Mouse (Mus musculus) heart, adult 2 months (tissue): ENCODE data around the gene Tmem167b. TPM values are rescaled to one million over a fixed set of nuclear protein-coding genes. Genes with fewer than 3 reads are reported as not detected.
A peak's percentile ranks its signal among the peaks of the same experiment; 100 is the strongest.

Experiments
- DNase-seq, 2 experiments: peaks; one replicate each; pipeline ENCODE4 v3.0.0; 2021
- H3K27ac ChIP-seq: fragments of 200-600 bp; 2 replicates; pipeline ENCODE4 v1.8.1; 2022
- H3K27me3 ChIP-seq: fragments of 200-500 bp; 2 replicates; pipeline ENCODE4 v1.6.1; 2012; ENCODE audit warnings: mild to moderate bottlenecking, low read length, inconsistent platforms, mixed read lengths; ENCODE audit not compliant: control insufficient read depth, insufficient read depth
- H3K36me3 ChIP-seq: fragments of 200-500 bp; 2 replicates; pipeline ENCODE4 v1.6.1; 2012; ENCODE audit warnings: low read length, inconsistent platforms; ENCODE audit not compliant: control insufficient read depth, insufficient read depth
- H3K4me1 ChIP-seq: fragments of 200-500 bp; 2 replicates; pipeline ENCODE4 v1.6.1; 2011; ENCODE audit warnings: low read length; ENCODE audit not compliant: control insufficient read depth, insufficient read depth
- H3K4me3 ChIP-seq: fragments of 200-600 bp; 2 replicates; pipeline ENCODE4 v1.8.1; 2022
- H3K79me2 ChIP-seq: fragments of 200-500 bp; replicated peaks from 2 replicates; pipeline ENCODE4 v1.6.1; 2012; ENCODE audit warnings: mild to moderate bottlenecking, inconsistent platforms, low read length, moderate library complexity, mixed read lengths; ENCODE audit not compliant: control insufficient read depth, insufficient read depth
- H3K9ac ChIP-seq: fragments of 200-500 bp; 2 replicates; pipeline ENCODE4 v1.6.1; 2012; ENCODE audit warnings: low read depth, mild to moderate bottlenecking, control low read depth, inconsistent platforms, low read length, mixed read lengths
- CTCF ChIP-seq: fragments of 200-600 bp; IDR thresholded peaks from 2 replicates; pipeline ENCODE4 v1.8.1; 2022; ENCODE audit warnings: antibody characterized with exemption, mild to moderate bottlenecking, moderate library complexity
- EP300 ChIP-seq: fragments of 200-500 bp; IDR thresholded peaks from 2 replicates; pipeline ENCODE4 v1.6.1; 2011; ENCODE audit warnings: low read depth, low read length, control low read depth; ENCODE audit not compliant: insufficient read depth
- POLR2A ChIP-seq: fragments of 200-500 bp; IDR thresholded peaks from 2 replicates; pipeline ENCODE4 v1.6.1; 2011; ENCODE audit warnings: mild to moderate bottlenecking, low read depth, low read length, control low read depth; ENCODE audit not compliant: insufficient read depth
- WGBS: fragments of 180-500 bp; shearing (Covaris S2); methylation state at CpG from one replicate; pipeline ENCODE4 v1.1.7; 2018; 5-methylcytosine and 5-hydroxymethylcytosine counted together
- intact Hi-C: fragments of 180-260 bp; cut with DNase I; formaldehyde crosslinking; loops from one replicate; pipeline ENCODE4 v1.15.1; 2025
- polyA plus RNA-seq: library from polyadenylated mRNA; depleted of rRNA; stranded (reverse); fragments of >200 nt; gene quantifications from 2 replicates; pipeline ENCODE4 v1.2.3, GENCODE M21; 2012
- total RNA-seq, 2 experiments: library from RNA; stranded (reverse); gene quantifications; 2 replicates each; pipeline ENCODE4 v1.2.3; 2021

Tmem167b gene
- total and polyA plus RNA-seq, 3 experiments = 6.3 to 28.4 (median 25.5) TPM

- H3K79me2 ChIP-seq = no peaks in the 10 kb centered on the region
- H3K9ac ChIP-seq = no peak overlapping the region
- peak; percentile 26 to 48 for DNase-seq
- H3K4me1 ChIP-seq = peaks cover 5% of the 10 kb centered on the region
- TF ChIP-seq CTCF = no peak
- no peak for TF ChIP-seq POLR2A
- no peak for TF ChIP-seq EP300
- H3K4me3 ChIP-seq = no peak overlapping the region
- H3K27me3 ChIP-seq = peaks cover 2% of the 10 kb centered on the region
- WGBS = 39% methylated on average over 9 of the region's 9 CpGs
- H3K36me3 ChIP-seq = no peaks in the 10 kb centered on the region
- intact Hi-C loops = no loop called here
- H3K27ac ChIP-seq = no peak overlapping the region
Measured at GRCm38 (mm10) chr3:108533114-108533885, 29.0 kb downstream of the Tmem167b start.

GRCm38 (mm10) chr3:108528489-108528888 is 33.8 kb downstream of the Tmem167b start:
- Histone ChIP-seq H3K4me1 (no peaks in the 10 kb centered on the region), H3K4me3 (no peak overlapping the region), H3K27ac (no peak overlapping the region), H3K9ac (no peak overlapping the region), H3K79me2 (no peaks in the 10 kb centered on the region), H3K36me3 (no peaks in the 10 kb centered on the region), H3K27me3 (no peaks in the 10 kb centered on the region)
- intact Hi-C loops = no loop called here
- WGBS = 93% methylated on average over 8 of the region's 8 CpGs
- DNase-seq = no peak
- no peak for TF ChIP-seq EP300
- TF ChIP-seq CTCF = no peak
- TF ChIP-seq POLR2A = no peak

DNA sequence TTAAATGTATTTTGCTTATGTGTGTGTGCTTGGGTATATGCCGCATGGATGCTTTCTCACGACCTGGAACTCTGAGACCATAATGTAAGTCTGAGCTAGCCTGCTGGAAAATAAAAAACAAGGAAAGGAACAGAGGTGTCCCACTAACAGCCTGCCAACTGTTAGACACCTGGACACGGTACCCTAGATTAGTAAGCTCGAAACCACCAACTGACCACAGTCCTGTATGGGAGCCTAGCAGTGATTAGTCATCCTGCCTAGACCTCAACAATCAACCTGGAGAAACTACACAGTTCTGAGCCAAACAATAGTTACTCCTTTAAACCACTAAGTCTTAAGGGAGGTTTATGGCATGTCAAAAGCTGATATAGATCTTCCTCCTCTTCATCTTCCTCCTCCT is 38.9 kb downstream of the Tmem167b start:
- no peak overlapping the region for H3K4me3 ChIP-seq
- no peaks in the 10 kb centered on the region for H3K27me3 ChIP-seq
- 82% methylated on average over 4 of the region's 4 CpGs for WGBS
- DNase-seq = no peak
- intact Hi-C loops = no loop called here
- no peak overlapping the region for H3K9ac ChIP-seq
- no peak overlapping the region for H3K27ac ChIP-seq
- TF ChIP-seq EP300 (no peak), POLR2A (no peak), CTCF (no peak)
- no peaks in the 10 kb centered on the region for H3K79me2 ChIP-seq
- no peaks in the 10 kb centered on the region for H3K4me1 ChIP-seq
- H3K36me3 ChIP-seq = no peaks in the 10 kb centered on the region

DNA sequence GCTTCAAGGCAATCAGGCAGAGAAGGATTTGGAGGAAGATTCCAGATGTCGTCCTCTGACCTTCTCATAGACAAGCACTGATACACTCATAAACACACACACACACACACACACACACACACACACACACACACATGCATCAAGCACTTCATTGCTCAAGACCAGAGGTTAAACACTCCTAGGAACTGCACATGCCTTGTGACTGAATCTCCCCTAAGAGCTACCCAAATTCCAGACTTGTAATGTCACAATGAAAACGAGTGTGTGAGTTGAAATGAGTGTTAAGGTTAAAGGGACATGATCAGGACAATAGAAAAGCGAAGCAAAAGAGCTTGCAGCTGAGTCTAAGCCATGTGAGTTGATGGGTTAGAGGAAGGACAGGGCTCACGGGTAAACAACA is 44.0 kb downstream of the Tmem167b start:
- H3K4me1 ChIP-seq = no peaks in the 10 kb centered on the region
- TF ChIP-seq EP300 (no peak), CTCF (no peak), POLR2A (no peak)
- 52% methylated on average over 4 of the region's 4 CpGs for WGBS
- H3K4me3 ChIP-seq = no peak overlapping the region
- intact Hi-C loops = no loop called here
- no peaks in the 10 kb centered on the region for H3K36me3 ChIP-seq
- no peak overlapping the region for H3K9ac ChIP-seq
- H3K27ac ChIP-seq = no peak overlapping the region
- no peaks in the 10 kb centered on the region for H3K79me2 ChIP-seq
- H3K27me3 ChIP-seq = no peaks in the 10 kb centered on the region
- DNase-seq = no peak

GRCm38 (mm10) chr3:108513465-108513864 is 48.8 kb downstream of the Tmem167b start:
- H3K36me3 ChIP-seq = no peaks in the 10 kb centered on the region
- TF ChIP-seq POLR2A = no peak
- TF ChIP-seq CTCF = no peak
- TF ChIP-seq EP300 = no peak
- 62% methylated on average over 3 of the region's 3 CpGs for WGBS
- no peaks in the 10 kb centered on the region for H3K27me3 ChIP-seq
- H3K27ac ChIP-seq = no peak overlapping the region
- no peaks in the 10 kb centered on the region for H3K79me2 ChIP-seq
- DNase-seq = no peak
- H3K4me1 ChIP-seq = no peaks in the 10 kb centered on the region
- no peak overlapping the region for H3K4me3 ChIP-seq
- intact Hi-C loops = no loop called here
- no peak overlapping the region for H3K9ac ChIP-seq

- no peak for TF ChIP-seq POLR2A
- no peak for TF ChIP-seq CTCF
- TF ChIP-seq EP300 = no peak
- Histone ChIP-seq H3K9ac (no peak overlapping the region), H3K79me2 (no peaks in the 10 kb centered on the region), H3K27me3 (no peaks in the 10 kb centered on the region), H3K27ac (no peak overlapping the region), H3K4me3 (no peak overlapping the region), H3K4me1 (no peaks in the 10 kb centered on the region), H3K36me3 (no peaks in the 10 kb centered on the region)
- intact Hi-C loops = no loop called here
- 42% methylated on average over 9 of the region's 9 CpGs for WGBS
- no peak for DNase-seq
Measured at GRCm38 (mm10) chr3:108510716-108511483, 51.4 kb downstream of the Tmem167b start.
